Mouse (Mus musculus): Measurements from ENCODE around the gene Akt3.

The Akt3 gene

GRCm38 (mm10) chr1:177259038-177259600 is 1.1 kb upstream of the Akt3 start:
- TF ChIP-seq CTCF (conservative IDR thresholded peaks at IDR 0.05; ENCODE audit: low read length) (no peak), NANOG (IDR thresholded peaks at IDR 0.05; ENCODE audit: borderline replicate concordance, low read length) (no peak), POU5F1 (IDR thresholded peaks at IDR 0.05; ENCODE audit: borderline replicate concordance, low read length) (no peak)
- H3K4me3 ChIP-seq (replicated peaks; ENCODE audit: low read length) = peak overlapping the region; percentile 84
- H3K4me1 ChIP-seq (replicated peaks; ENCODE audit: low read depth, low read length) = peaks cover 8% of the 10 kb centered on the region; the same call in 1 of the 2 replicates
- peaks cover 26% of the 10 kb centered on the region for H3K27me3 ChIP-seq (ENCODE audit: insufficient read depth, low read length)
- no peaks in the 10 kb centered on the region for H3K9me3 ChIP-seq (ENCODE audit: low read length)
- no peaks in the 10 kb centered on the region for H3K36me3 ChIP-seq (ENCODE audit: insufficient read depth, low read length)

GRCm38 (mm10) chr1:177258343-177259037 is 487 bp upstream of the Akt3 start:
- peak overlapping the region; percentile 84 for H3K4me3 ChIP-seq (replicated peaks; ENCODE audit: low read length)
- no peaks in the 10 kb centered on the region for H3K36me3 ChIP-seq (ENCODE audit: insufficient read depth, low read length)
- no peaks in the 10 kb centered on the region for H3K9me3 ChIP-seq (ENCODE audit: low read length)
- TF ChIP-seq POU5F1 (IDR thresholded peaks at IDR 0.05; ENCODE audit: borderline replicate concordance, low read length) (no peak), NANOG (IDR thresholded peaks at IDR 0.05; ENCODE audit: borderline replicate concordance, low read length) (no peak), CTCF (conservative IDR thresholded peaks at IDR 0.05; ENCODE audit: low read length) (no peak)
- peaks cover 25% of the 10 kb centered on the region for H3K27me3 ChIP-seq (ENCODE audit: insufficient read depth, low read length)
- peaks cover 8% of the 10 kb centered on the region; the same call in 1 of the 2 replicates for H3K4me1 ChIP-seq (replicated peaks; ENCODE audit: low read depth, low read length)

- peak overlapping the region; percentile 84 for H3K4me3 ChIP-seq (replicated peaks; ENCODE audit: low read length)
- H3K4me1 ChIP-seq (replicated peaks; ENCODE audit: low read depth, low read length) = peaks cover 8% of the 10 kb centered on the region; the same call in 1 of the 2 replicates
- TF ChIP-seq NANOG (IDR thresholded peaks at IDR 0.05; ENCODE audit: borderline replicate concordance, low read length) = no peak
- no peak for TF ChIP-seq CTCF (conservative IDR thresholded peaks at IDR 0.05; ENCODE audit: low read length)
- TF ChIP-seq POU5F1 (IDR thresholded peaks at IDR 0.05; ENCODE audit: borderline replicate concordance, low read length) = no peak
- peaks cover 22% of the 10 kb centered on the region for H3K27me3 ChIP-seq (ENCODE audit: insufficient read depth, low read length)
- no peaks in the 10 kb centered on the region for H3K9me3 ChIP-seq (ENCODE audit: low read length)
- no peaks in the 10 kb centered on the region for H3K36me3 ChIP-seq (ENCODE audit: insufficient read depth, low read length)
These were observed 597 bp downstream of the Akt3 start for GRCm38 (mm10) chr1:177257178-177258033.

GRCm38 (mm10) chr1:177248638-177249037 is 9.4 kb downstream of the Akt3 start:
- H3K36me3 ChIP-seq (ENCODE audit: insufficient read depth, low read length) = no peaks in the 10 kb centered on the region
- no peaks in the 10 kb centered on the region for H3K9me3 ChIP-seq (ENCODE audit: low read length)
- no peak overlapping the region for H3K4me3 ChIP-seq (replicated peaks; ENCODE audit: low read length)
- TF ChIP-seq POU5F1 (IDR thresholded peaks at IDR 0.05; ENCODE audit: borderline replicate concordance, low read length) (no peak), NANOG (IDR thresholded peaks at IDR 0.05; ENCODE audit: borderline replicate concordance, low read length) (no peak), CTCF (conservative IDR thresholded peaks at IDR 0.05; ENCODE audit: low read length) (no peak)
- H3K27me3 ChIP-seq (ENCODE audit: insufficient read depth, low read length) = no peaks in the 10 kb centered on the region
- no peaks in the 10 kb centered on the region for H3K4me1 ChIP-seq (replicated peaks; ENCODE audit: low read depth, low read length)

GRCm38 (mm10) chr1:177238368-177238767 is 19.6 kb downstream of the Akt3 start:
- H3K4me3 ChIP-seq (replicated peaks; ENCODE audit: low read length) = no peak overlapping the region
- no peaks in the 10 kb centered on the region for H3K4me1 ChIP-seq (replicated peaks; ENCODE audit: low read depth, low read length)
- no peaks in the 10 kb centered on the region for H3K36me3 ChIP-seq (ENCODE audit: insufficient read depth, low read length)
- TF ChIP-seq CTCF (conservative IDR thresholded peaks at IDR 0.05; ENCODE audit: low read length) = no peak
- TF ChIP-seq NANOG (IDR thresholded peaks at IDR 0.05; ENCODE audit: borderline replicate concordance, low read length) = no peak
- no peak for TF ChIP-seq POU5F1 (IDR thresholded peaks at IDR 0.05; ENCODE audit: borderline replicate concordance, low read length)
- no peaks in the 10 kb centered on the region for H3K27me3 ChIP-seq (ENCODE audit: insufficient read depth, low read length)
- H3K9me3 ChIP-seq (ENCODE audit: low read length) = peaks cover 8% of the 10 kb centered on the region; the same call in 1 of the 2 replicates

- no peak overlapping the region for H3K4me3 ChIP-seq (replicated peaks; ENCODE audit: low read length)
- peaks cover 8% of the 10 kb centered on the region; the same call in 1 of the 2 replicates for H3K9me3 ChIP-seq (ENCODE audit: low read length)
- no peaks in the 10 kb centered on the region for H3K4me1 ChIP-seq (replicated peaks; ENCODE audit: low read depth, low read length)
- TF ChIP-seq NANOG (IDR thresholded peaks at IDR 0.05; ENCODE audit: borderline replicate concordance, low read length) = no peak
- TF ChIP-seq CTCF (conservative IDR thresholded peaks at IDR 0.05; ENCODE audit: low read length) = peak; percentile 33; the same call in 1 of the 2 replicates
- no peaks in the 10 kb centered on the region for H3K27me3 ChIP-seq (ENCODE audit: insufficient read depth, low read length)
- H3K36me3 ChIP-seq (ENCODE audit: insufficient read depth, low read length) = no peaks in the 10 kb centered on the region
These were observed 21.3 kb downstream of the Akt3 start for GRCm38 (mm10) chr1:177236695-177237094.

- H3K4me3 ChIP-seq (replicated peaks; ENCODE audit: low read length) = no peak overlapping the region
- TF ChIP-seq CTCF (conservative IDR thresholded peaks at IDR 0.05; ENCODE audit: low read length) = no peak
- no peak for TF ChIP-seq POU5F1 (IDR thresholded peaks at IDR 0.05; ENCODE audit: borderline replicate concordance, low read length)
- no peak for TF ChIP-seq NANOG (IDR thresholded peaks at IDR 0.05; ENCODE audit: borderline replicate concordance, low read length)
- H3K4me1 ChIP-seq (replicated peaks; ENCODE audit: low read depth, low read length) = no peaks in the 10 kb centered on the region
- no peaks in the 10 kb centered on the region for H3K36me3 ChIP-seq (ENCODE audit: insufficient read depth, low read length)
- H3K27me3 ChIP-seq (ENCODE audit: insufficient read depth, low read length) = no peaks in the 10 kb centered on the region
- H3K9me3 ChIP-seq (ENCODE audit: low read length) = peaks cover 8% of the 10 kb centered on the region; the same call in 1 of the 2 replicates
These were observed 21.8 kb downstream of the Akt3 start for GRCm38 (mm10) chr1:177236249-177236648.

GRCm38 (mm10) chr1:177234462-177234861 is 23.5 kb downstream of the Akt3 start:
- Histone ChIP-seq H3K4me3 (replicated peaks; ENCODE audit: low read length) (no peak overlapping the region), H3K4me1 (replicated peaks; ENCODE audit: low read depth, low read length) (no peaks in the 10 kb centered on the region), H3K36me3 (ENCODE audit: insufficient read depth, low read length) (no peaks in the 10 kb centered on the region), H3K27me3 (ENCODE audit: insufficient read depth, low read length) (no peaks in the 10 kb centered on the region), H3K9me3 (ENCODE audit: low read length) (peaks cover 8% of the 10 kb centered on the region; the same call in 1 of the 2 replicates)
- no peak for TF ChIP-seq POU5F1 (IDR thresholded peaks at IDR 0.05; ENCODE audit: borderline replicate concordance, low read length)
- no peak for TF ChIP-seq NANOG (IDR thresholded peaks at IDR 0.05; ENCODE audit: borderline replicate concordance, low read length)
- TF ChIP-seq CTCF (conservative IDR thresholded peaks at IDR 0.05; ENCODE audit: low read length) = no peak

Measured in E14TG2a.4 (cell line).